Mouse (Mus musculus): ENCODE measurements around the gene Gm42674. TPM values are rescaled to one million over a fixed set of nuclear protein-coding genes. Genes with fewer than 3 reads are reported as not detected.

The Gm42674 gene
- polyA plus RNA-seq, 1 experiment from 2014 or later, result not detected

Other genes starting within 250 kb of the Gm42674 start
- 21.3 and 21.7 TPM in 2 replicates for gene Slc27a3, start 212.0 kb upstream of the Gm42674 start, polyA plus RNA-seq (2014; fragmentation: Nextera tagmentation; extraction: Ambion mirVana)
- 30.1 and 35.2 TPM in 2 replicates for gene Ints3, start 168.3 kb upstream of the Gm42674 start, polyA plus RNA-seq (2014; fragmentation: Nextera tagmentation; extraction: Ambion mirVana)
- 1.4 and 4.0 TPM in 2 replicates for gene Npr1, start 136.0 kb upstream of the Gm42674 start, polyA plus RNA-seq (2014; fragmentation: Nextera tagmentation; extraction: Ambion mirVana)
- 262 and 269 TPM in 2 replicates for gene Ilf2, start 125.8 kb upstream of the Gm42674 start, polyA plus RNA-seq (2014; fragmentation: Nextera tagmentation; extraction: Ambion mirVana)
- 106 and 112 TPM in 2 replicates for gene Snapin, start 110.9 kb upstream of the Gm42674 start, polyA plus RNA-seq (2014; fragmentation: Nextera tagmentation; extraction: Ambion mirVana)
- gene Chtop, start 92.4 kb upstream of the Gm42674 start, polyA plus RNA-seq (2014; fragmentation: Nextera tagmentation; extraction: Ambion mirVana), result 116 and 123 TPM in 2 replicates
- 15.8 and 18.6 TPM in 2 replicates for gene S100a1, start 87.5 kb upstream of the Gm42674 start, polyA plus RNA-seq (2014; fragmentation: Nextera tagmentation; extraction: Ambion mirVana)
- gene S100a13, start 87.5 kb upstream of the Gm42674 start, polyA plus RNA-seq (2014; fragmentation: Nextera tagmentation; extraction: Ambion mirVana), result 6.9 and 11.0 TPM in 2 replicates
- not detected in 2 replicates for gene S100a14, start 75.0 kb upstream of the Gm42674 start, polyA plus RNA-seq (2014; fragmentation: Nextera tagmentation; extraction: Ambion mirVana)
- gene S100a16, start 64.7 kb upstream of the Gm42674 start, polyA plus RNA-seq (2014; fragmentation: Nextera tagmentation; extraction: Ambion mirVana), result 22.5 and 33.3 TPM in 2 replicates
- 0.31 and 2.0 TPM in 2 replicates for gene S100a3, start 41.3 kb upstream of the Gm42674 start, polyA plus RNA-seq (2014; fragmentation: Nextera tagmentation; extraction: Ambion mirVana)
- not detected in 2 replicates for gene S100a2, start 11.7 kb upstream of the Gm42674 start, polyA plus RNA-seq (2014; fragmentation: Nextera tagmentation; extraction: Ambion mirVana)
- 1.2 TPM in 1 of 2 replicates, not detected in the other for gene S100a4, start 1.9 kb downstream of the Gm42674 start, polyA plus RNA-seq (2014; fragmentation: Nextera tagmentation; extraction: Ambion mirVana)
- not detected in 2 replicates for gene S100a5, start 6.6 kb downstream of the Gm42674 start, polyA plus RNA-seq (2014; fragmentation: Nextera tagmentation; extraction: Ambion mirVana)
- gene S100a6, start 11.0 kb downstream of the Gm42674 start, polyA plus RNA-seq (2014; fragmentation: Nextera tagmentation; extraction: Ambion mirVana), result 11.8 and 27.5 TPM in 2 replicates
- gene S100a7a, start 52.1 kb downstream of the Gm42674 start, polyA plus RNA-seq (2014; fragmentation: Nextera tagmentation; extraction: Ambion mirVana), result not detected in 2 replicates
- 1.8 and 9.7 TPM in 2 replicates for gene S100a8, start 67.1 kb downstream of the Gm42674 start, polyA plus RNA-seq (2014; fragmentation: Nextera tagmentation; extraction: Ambion mirVana)
- gene S100a9, start 93.8 kb downstream of the Gm42674 start, polyA plus RNA-seq (2014; fragmentation: Nextera tagmentation; extraction: Ambion mirVana), result 0.46 and 7.1 TPM in 2 replicates
- not detected in 2 replicates for gene Pglyrp4, start 125.0 kb downstream of the Gm42674 start, polyA plus RNA-seq (2014; fragmentation: Nextera tagmentation; extraction: Ambion mirVana)
- not detected in 2 replicates for gene Gm5849, start 176.0 kb downstream of the Gm42674 start, polyA plus RNA-seq (2014; fragmentation: Nextera tagmentation; extraction: Ambion mirVana)

Measured in neural tube, embryonic 14.5 days (tissue).